Mouse (Mus musculus): ENCODE data around the gene Fntb. TPM values are rescaled to one million over a fixed set of nuclear protein-coding genes. Genes with fewer than 3 reads are reported as not detected.

Gene Fntb
- polyA plus RNA-seq, 1 experiment from 2014 or later, result 30.7 TPM

DNA sequence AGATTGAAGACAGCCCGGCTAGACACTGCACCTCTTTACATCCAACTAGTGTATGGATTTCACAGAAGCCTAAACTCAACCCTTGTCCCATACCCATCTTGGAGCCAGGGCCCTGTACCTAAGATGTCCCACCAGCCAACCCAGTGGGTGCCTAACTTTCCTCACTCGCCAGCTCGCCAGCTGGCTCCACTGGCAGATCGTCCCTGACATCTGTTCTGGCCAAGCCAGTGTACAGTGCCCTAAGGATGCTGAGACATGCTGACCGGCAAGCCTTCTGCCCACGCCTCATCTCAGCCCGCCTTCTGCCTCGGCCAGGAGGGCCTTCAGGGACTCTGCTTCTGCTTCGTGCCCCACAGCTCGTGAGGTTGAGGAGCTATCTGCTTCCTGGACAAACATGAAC, 170.8 kb downstream of the Fntb start:
- peaks cover 39% of the 10 kb centered on the region for H3K4me1 ChIP-seq
- peaks cover 83% of the 10 kb centered on the region for H3K36me3 ChIP-seq
- H3K27me3 ChIP-seq (replicated peaks), result no peaks in the 10 kb centered on the region
- no peak overlapping the region for H3K9ac ChIP-seq
- no peak overlapping the region for H3K4me3 ChIP-seq
- H3K9me3 ChIP-seq (replicated peaks), result no peaks in the 10 kb centered on the region
- ATAC-seq, result no peak
- H3K4me2 ChIP-seq, result no peak overlapping the region
- WGBS (ENCODE audit: insufficient replicate concordance), result 85% methylated on average over 10 of the region's 10 CpGs
- no peak overlapping the region for H3K27ac ChIP-seq

DNA sequence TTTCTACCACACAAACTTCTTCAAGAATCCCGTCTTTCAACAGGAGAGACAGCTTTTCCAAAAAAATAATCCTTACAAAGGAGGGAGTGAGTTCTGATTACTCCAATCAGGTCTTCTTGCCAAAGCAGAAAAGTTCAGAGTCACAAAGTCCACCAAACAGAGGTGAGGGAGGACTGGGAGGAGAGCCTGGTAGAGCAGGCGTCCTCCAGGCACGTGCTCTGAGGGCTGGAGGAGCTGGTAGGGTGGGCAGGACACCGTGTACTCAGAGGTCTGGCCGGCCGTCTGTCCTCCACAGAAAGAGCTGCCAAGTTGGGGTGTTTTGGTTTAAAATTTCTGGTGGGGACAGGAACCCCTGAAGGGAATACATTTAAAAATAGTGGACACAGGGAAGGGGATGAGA, 172.6 kb downstream of the Fntb start:
- H3K36me3 ChIP-seq, result peaks cover 95% of the 10 kb centered on the region
- H3K27me3 ChIP-seq (replicated peaks), result no peaks in the 10 kb centered on the region
- no peak for ATAC-seq

DNA sequence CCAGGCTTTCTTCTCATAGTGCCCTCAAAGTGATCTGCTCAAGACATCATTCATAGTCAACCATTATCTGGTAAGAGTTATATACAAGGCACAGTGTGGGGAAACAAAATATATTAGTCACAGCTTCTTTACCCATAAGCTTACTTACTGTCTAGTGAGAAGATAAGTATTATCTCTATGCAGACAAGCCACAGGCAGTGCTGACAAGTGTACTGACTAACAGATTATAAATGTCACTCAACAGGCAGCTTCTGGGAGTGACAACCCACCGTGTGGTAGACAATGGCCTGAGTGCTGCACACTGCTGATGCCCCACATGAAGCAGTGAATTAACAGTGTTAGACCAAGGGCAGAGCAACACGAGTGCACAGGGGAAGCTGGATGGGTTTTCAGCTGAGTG, 176.1 kb downstream of the Fntb start:
- no peaks in the 10 kb centered on the region for H3K27me3 ChIP-seq (replicated peaks)
- H3K9ac ChIP-seq, result peak overlapping the region; percentile 23; the same call in 1 of the 2 replicates
- 17% methylated on average over 2 of the region's 2 CpGs for WGBS (ENCODE audit: insufficient replicate concordance)
- H3K4me2 ChIP-seq, result peak overlapping the region; percentile 23
- H3K4me3 ChIP-seq, result no peak overlapping the region
- H3K4me1 ChIP-seq, result peaks cover 36% of the 10 kb centered on the region
- H3K27ac ChIP-seq, result peak overlapping the region; percentile 80
- H3K9me3 ChIP-seq (replicated peaks), result no peaks in the 10 kb centered on the region
- ATAC-seq, result peak; percentile 91
- peaks cover 99% of the 10 kb centered on the region for H3K36me3 ChIP-seq

More for the DNA sequence above, 172.6 kb downstream of the Fntb start:
- H3K9me3 ChIP-seq (replicated peaks), result no peaks in the 10 kb centered on the region
- H3K4me2 ChIP-seq, result no peak overlapping the region
- H3K9ac ChIP-seq, result no peak overlapping the region
- no peak overlapping the region for H3K27ac ChIP-seq
- H3K4me1 ChIP-seq, result peaks cover 41% of the 10 kb centered on the region
- no peak overlapping the region for H3K4me3 ChIP-seq
- 86% methylated on average over 6 of the region's 6 CpGs for WGBS (ENCODE audit: insufficient replicate concordance)

DNA sequence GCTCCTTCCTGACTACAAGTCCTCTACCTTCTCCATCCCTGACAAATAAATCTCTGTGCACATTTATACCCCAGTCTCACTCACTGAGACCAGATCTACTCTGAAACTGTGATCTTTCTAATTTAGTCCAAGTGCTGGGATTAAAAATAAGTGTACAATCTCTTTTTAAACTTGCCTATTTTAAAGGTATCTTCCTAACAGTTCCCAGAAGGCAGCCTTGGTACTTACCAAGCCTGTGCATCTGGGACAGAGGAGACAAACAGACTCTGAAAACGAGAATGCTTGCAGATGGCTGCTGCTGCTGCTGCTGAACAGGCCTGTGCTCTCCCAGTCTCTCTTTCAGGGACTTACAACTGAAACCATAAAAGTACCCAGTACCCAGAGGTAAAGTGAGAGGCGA, 177.1 kb downstream of the Fntb start:
- Histone ChIP-seq H3K27me3 (replicated peaks) (no peaks in the 10 kb centered on the region), H3K9me3 (replicated peaks) (no peaks in the 10 kb centered on the region), H3K4me1 (peaks cover 43% of the 10 kb centered on the region), H3K4me3 (no peak overlapping the region), H3K9ac (peak overlapping the region; percentile 23; the same call in 1 of the 2 replicates), H3K36me3 (peaks cover 100% of the 10 kb centered on the region), H3K27ac (peak overlapping the region; percentile 80), H3K4me2 (0 out of 2 replicates have a peak overlapping the region, but pooled peaks have one; percentile 23)
- WGBS (ENCODE audit: insufficient replicate concordance), result 80% methylated on average over 2 of the region's 2 CpGs
- ATAC-seq, result no peak

DNA sequence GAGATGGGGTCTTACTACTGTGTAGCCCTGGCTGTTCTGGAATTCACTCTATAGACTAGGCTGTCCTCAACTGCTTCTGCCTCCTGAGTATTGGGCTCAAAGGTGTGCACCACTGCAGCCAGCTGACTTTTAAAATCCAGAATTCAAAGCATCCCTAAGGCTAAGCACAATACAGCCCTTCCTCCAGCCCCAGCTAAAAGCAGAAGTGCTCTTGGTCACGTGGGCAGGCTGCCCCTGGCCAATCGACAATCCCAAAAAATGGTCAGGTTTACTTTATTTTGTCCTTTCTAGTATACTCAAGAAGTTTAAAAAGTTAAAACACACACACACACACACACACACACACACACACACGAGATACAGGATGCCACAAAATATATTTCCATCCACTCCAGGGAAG, 177.7 kb downstream of the Fntb start:
- 35% methylated on average over 3 of the region's 3 CpGs for WGBS (ENCODE audit: insufficient replicate concordance)
- Histone ChIP-seq H3K9ac (no peak overlapping the region), H3K27ac (peak overlapping the region; percentile 57; the same call in 1 of the 2 replicates), H3K9me3 (replicated peaks) (no peaks in the 10 kb centered on the region), H3K27me3 (replicated peaks) (no peaks in the 10 kb centered on the region), H3K4me1 (peaks cover 49% of the 10 kb centered on the region), H3K36me3 (peaks cover 100% of the 10 kb centered on the region), H3K4me2 (no peak overlapping the region), H3K4me3 (no peak overlapping the region)
- ATAC-seq, result no peak

DNA sequence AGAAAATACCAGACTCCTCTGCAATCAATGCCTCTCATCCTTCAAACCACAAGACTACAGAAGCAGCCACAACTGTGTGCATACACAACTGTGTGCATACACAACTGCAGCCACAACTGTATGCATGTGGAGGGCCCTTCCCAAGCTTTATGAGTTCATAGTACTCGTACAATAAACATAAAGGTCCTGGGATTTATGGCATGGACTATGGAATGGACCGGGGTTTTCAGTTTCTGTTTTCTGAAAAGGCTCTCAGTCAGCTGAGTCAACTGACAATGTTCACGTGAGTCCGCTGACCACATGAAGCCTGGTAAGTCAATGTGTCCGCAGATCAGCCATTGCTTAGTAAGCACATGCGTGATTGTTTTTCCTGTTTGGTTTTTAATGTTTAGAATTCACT, 178.1 kb downstream of the Fntb start:
- H3K4me3 ChIP-seq, result no peak overlapping the region
- no peaks in the 10 kb centered on the region for H3K9me3 ChIP-seq (replicated peaks)
- peaks cover 100% of the 10 kb centered on the region for H3K36me3 ChIP-seq
- WGBS (ENCODE audit: insufficient replicate concordance), result 77% methylated on average over 6 of the region's 6 CpGs
- H3K4me2 ChIP-seq, result no peak overlapping the region
- no peak overlapping the region; the same call in 1 of the 2 replicates for H3K27ac ChIP-seq
- no peak for ATAC-seq
- no peak overlapping the region for H3K9ac ChIP-seq
- peaks cover 53% of the 10 kb centered on the region for H3K4me1 ChIP-seq
- H3K27me3 ChIP-seq (replicated peaks), result no peaks in the 10 kb centered on the region

DNA sequence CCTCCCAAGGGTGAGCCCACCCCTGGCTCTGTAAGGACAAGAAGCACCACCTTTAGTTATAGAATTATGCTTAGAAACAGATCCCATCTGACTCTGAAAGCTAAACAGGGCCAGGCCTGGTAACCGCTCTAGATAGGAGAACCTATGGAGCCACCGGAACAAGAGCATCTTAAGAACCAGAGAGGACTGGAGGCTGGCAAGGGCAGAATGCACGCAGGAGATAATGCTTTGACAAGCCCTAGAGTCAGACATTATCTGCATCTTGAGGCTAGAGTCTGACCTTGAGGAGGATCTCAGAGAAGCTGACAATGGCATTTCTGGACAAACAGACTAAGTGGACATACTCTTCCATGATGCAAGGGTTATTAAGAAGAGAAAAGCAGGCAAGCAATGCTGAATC, 182.1 kb downstream of the Fntb start:
- H3K9ac ChIP-seq, result peak overlapping the region; percentile 3; the same call in 1 of the 2 replicates
- peak; percentile 81 for ATAC-seq
- no peak overlapping the region for H3K4me3 ChIP-seq
- no peaks in the 10 kb centered on the region for H3K9me3 ChIP-seq (replicated peaks)
- H3K36me3 ChIP-seq, result peaks cover 99% of the 10 kb centered on the region
- peaks cover 44% of the 10 kb centered on the region for H3K4me1 ChIP-seq
- 35% methylated on average over 3 of the region's 3 CpGs for WGBS (ENCODE audit: insufficient replicate concordance)
- no peaks in the 10 kb centered on the region for H3K27me3 ChIP-seq (replicated peaks)
- H3K4me2 ChIP-seq, result no peak overlapping the region
- H3K27ac ChIP-seq, result peak overlapping the region; percentile 58; the same call in 1 of the 2 replicates

DNA sequence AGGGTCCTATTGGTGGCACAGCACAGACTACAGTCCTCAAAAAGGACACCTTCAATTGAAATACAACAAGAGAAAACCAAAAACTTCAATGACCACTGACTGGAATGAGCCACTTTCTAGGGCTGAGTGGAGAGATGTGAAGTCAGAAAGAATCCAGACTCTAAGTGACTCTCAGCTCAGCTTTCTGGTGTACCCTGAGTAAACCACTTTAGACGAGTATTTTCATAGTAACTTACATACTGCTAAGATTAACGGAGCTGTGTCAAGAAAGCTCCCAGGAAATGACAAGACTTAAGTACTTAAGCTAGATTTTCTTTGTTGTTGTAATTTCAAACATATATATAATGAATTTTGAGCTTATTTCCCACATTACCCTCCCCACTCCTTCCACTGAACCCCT, 182.8 kb downstream of the Fntb start:
- Histone ChIP-seq H3K27me3 (replicated peaks) (no peaks in the 10 kb centered on the region), H3K4me2 (no peak overlapping the region), H3K4me3 (no peak overlapping the region), H3K27ac (peak overlapping the region; percentile 58; the same call in 1 of the 2 replicates), H3K4me1 (peaks cover 37% of the 10 kb centered on the region), H3K9ac (no peak overlapping the region), H3K9me3 (replicated peaks) (no peaks in the 10 kb centered on the region), H3K36me3 (peaks cover 99% of the 10 kb centered on the region)
- WGBS (ENCODE audit: insufficient replicate concordance), result 77% methylated on average over 2 of the region's 2 CpGs
- ATAC-seq, result no peak

DNA sequence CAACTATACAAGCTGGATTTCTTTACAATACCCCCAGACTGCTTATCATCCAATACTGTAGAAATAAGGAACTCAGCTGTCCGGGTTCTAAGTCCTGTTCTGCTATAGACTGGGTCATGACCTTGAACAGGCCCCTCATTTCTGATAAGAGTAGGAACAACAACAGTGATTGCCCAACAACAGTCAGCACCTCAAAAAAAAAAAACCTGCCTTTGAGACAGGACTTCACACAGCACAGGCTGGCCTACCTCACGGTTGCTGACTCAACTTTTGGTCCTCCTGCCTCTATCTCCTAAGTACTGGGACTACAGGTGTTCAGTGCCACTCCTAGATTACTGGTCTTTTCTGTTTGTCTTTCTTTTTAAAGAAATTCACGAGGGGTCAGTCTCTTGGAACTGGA, 183.4 kb downstream of the Fntb start:
- WGBS (ENCODE audit: insufficient replicate concordance), result 45% methylated on average over 3 of the region's 3 CpGs
- Histone ChIP-seq H3K36me3 (peaks cover 99% of the 10 kb centered on the region), H3K27ac (no peak overlapping the region), H3K27me3 (replicated peaks) (no peaks in the 10 kb centered on the region), H3K4me2 (no peak overlapping the region), H3K9ac (no peak overlapping the region), H3K4me3 (no peak overlapping the region), H3K9me3 (replicated peaks) (no peaks in the 10 kb centered on the region), H3K4me1 (peaks cover 38% of the 10 kb centered on the region)
- peak; percentile 46 for ATAC-seq

DNA sequence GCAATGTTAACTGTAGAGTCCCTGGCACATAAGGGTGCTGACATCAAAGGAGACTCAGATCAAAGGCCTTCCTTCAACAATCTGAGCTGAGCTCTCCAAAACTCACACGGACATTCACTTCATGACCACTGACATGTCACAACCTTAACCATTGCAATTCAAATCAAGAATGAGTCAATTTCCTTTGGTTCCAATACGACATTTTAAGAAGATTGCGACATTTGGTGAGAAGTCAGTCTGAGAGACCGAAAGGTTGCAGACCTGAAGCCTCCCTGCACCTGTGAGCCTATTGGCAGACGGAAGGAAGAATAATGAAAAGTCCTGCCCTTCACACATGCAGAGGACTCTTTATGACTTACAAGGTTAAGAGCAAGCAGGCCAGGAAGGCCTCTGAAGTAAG, 184.9 kb downstream of the Fntb start:
- peaks cover 54% of the 10 kb centered on the region for H3K4me1 ChIP-seq
- peaks cover 99% of the 10 kb centered on the region for H3K36me3 ChIP-seq
- no peak overlapping the region for H3K27ac ChIP-seq
- ATAC-seq, result no peak
- no peaks in the 10 kb centered on the region for H3K9me3 ChIP-seq (replicated peaks)
- no peak overlapping the region for H3K9ac ChIP-seq
- H3K4me3 ChIP-seq, result no peak overlapping the region
- 83% methylated on average over 5 of the region's 5 CpGs for WGBS (ENCODE audit: insufficient replicate concordance)
- H3K27me3 ChIP-seq (replicated peaks), result no peaks in the 10 kb centered on the region
- no peak overlapping the region for H3K4me2 ChIP-seq

DNA sequence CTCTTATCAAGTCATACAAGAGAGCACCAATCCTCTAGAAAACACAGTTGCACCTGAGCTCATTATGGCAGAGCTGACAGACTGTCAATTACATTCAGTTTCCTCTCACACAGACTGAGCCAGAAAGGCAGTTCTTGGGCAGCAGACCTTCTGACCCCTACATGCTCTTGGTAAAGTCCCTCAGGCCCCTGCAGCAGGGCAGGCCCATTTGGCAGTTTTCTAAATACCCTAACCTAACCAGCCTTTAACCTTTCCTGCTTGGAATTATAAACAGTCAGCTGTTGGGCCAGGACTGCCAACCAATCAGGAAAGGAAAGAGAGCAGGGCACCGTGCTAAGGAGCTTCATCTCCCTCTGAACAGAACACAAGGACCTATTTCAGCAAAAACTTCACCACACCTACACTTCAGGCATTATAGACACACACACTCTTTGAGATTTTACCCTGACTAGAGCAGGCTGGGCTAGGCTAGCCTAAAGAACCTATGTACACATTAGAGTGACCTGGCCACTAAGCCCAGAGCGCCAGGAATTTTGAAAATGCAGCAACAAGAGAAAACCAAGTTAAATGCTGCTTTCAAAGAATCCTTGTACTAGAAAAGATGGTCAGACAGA, 188.5 kb downstream of the Fntb start:
- Histone ChIP-seq H3K36me3 (peaks cover 98% of the 10 kb centered on the region), H3K4me1 (peaks cover 59% of the 10 kb centered on the region), H3K9ac (no peak overlapping the region), H3K27me3 (replicated peaks) (no peaks in the 10 kb centered on the region), H3K9me3 (replicated peaks) (no peaks in the 10 kb centered on the region), H3K4me3 (no peak overlapping the region), H3K27ac (peak overlapping the region; percentile 15; the same call in 1 of the 2 replicates), H3K4me2 (no peak overlapping the region; the same call in 1 of the 2 replicates)
- WGBS (ENCODE audit: insufficient replicate concordance), result 90% methylated on average over 2 of the region's 2 CpGs
- ATAC-seq, result no peak

DNA sequence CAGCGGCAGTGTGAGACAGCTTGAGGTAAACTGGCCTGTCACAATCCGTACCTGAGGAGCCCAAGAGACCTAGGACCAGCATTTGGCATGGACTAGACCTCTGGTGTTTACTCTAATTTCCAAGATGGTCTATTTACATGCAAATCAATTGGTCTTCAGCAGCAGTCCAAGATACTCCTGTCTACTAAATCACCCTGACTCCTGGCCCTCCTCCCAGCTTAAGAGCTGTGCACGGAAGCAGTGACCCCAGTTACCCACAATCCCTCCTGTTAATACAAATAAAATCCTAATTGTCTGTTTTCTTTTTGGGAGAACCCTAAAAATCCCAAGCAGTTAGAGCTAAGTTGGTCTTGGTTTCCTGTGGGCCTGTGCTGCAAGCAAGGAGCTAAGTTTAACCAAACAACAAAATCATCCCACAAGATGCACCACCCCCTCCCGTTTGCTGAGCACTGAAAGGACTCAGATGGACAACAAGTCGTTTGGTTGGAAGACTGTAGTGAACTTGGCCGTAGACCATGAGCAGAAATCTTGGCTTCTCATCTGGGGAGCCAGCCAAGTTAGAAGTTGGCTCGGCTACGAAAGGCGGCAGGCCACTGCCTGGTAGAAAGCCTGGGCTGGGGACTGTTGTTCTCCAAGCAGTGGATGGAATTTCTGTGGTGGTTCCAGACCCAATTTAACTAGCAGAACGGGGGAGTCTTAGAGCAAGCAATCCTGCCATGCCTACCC, 189.5 kb downstream of the Fntb start:
- no peaks in the 10 kb centered on the region for H3K27me3 ChIP-seq (replicated peaks)

More for the DNA sequence above, 189.5 kb downstream of the Fntb start:
- H3K27ac ChIP-seq, result no peak overlapping the region
- H3K4me3 ChIP-seq, result no peak overlapping the region
- no peaks in the 10 kb centered on the region for H3K9me3 ChIP-seq (replicated peaks)
- H3K4me2 ChIP-seq, result no peak overlapping the region
- ATAC-seq, result no peak
- H3K4me1 ChIP-seq, result peaks cover 64% of the 10 kb centered on the region
- no peak overlapping the region for H3K9ac ChIP-seq
- H3K36me3 ChIP-seq, result peaks cover 98% of the 10 kb centered on the region
- WGBS (ENCODE audit: insufficient replicate concordance), result 80% methylated on average over 10 of the region's 10 CpGs
